Mouse (Mus musculus): Measurements from ENCODE around the gene Prkcg.
A peak's percentile ranks its signal among the peaks of the same experiment; 100 is the strongest.
"Not testable (repeated sequence)": the region's sequence is repeated elsewhere in the genome, so short reads cannot be mapped to it uniquely, and the experiment has no call there.

Gene Prkcg

DNA sequence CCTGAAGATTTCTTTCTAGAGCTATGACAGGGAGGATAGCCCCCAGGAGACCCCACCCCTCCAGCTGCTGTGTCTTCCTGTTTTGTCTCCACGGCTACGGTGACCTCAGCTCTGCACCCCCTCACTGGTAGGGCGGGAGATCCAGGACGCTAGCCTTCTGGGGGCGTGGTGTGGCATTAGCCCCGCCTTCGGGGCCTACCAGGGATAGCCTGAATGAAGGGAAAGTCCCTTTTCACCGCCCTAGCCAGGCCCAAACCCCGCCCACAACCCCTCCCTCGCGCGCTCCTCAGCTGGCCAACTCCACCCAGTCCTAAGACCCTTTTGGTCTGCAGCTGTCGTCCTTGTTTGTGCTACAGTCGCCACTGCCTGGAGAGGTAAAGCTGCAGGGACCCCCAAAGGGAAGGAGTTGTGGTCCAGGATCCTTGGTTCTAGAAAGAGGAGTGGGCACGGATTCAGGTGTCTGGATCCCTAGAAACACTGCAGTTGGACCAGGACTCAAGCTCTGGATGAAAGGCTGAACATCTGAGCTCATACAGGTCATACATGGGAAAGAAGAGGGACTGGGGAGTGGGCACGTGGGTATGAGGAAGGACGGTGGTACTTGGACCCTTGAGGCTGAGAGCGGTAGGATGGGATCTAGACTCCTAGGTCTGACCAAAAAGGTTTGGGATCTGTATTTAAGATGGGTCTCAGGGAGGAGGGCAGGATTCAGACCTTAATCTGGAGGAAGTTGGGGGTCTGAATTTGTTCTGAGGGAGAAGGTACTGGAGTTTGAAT lies 1.5 kb downstream of the Prkcg start:
- DNase-seq (ENCODE audit: low spot score) = peak; percentile 86

- no peak for DNase-seq (ENCODE audit: low spot score)
Observed at GRCm38 (mm10) chr7:3291197-3291596, 2.2 kb downstream of the Prkcg start.

GRCm38 (mm10) chr7:3291764-3292163 lies 2.8 kb downstream of the Prkcg start:
- DNase-seq (ENCODE audit: low spot score) = no peak

DNA sequence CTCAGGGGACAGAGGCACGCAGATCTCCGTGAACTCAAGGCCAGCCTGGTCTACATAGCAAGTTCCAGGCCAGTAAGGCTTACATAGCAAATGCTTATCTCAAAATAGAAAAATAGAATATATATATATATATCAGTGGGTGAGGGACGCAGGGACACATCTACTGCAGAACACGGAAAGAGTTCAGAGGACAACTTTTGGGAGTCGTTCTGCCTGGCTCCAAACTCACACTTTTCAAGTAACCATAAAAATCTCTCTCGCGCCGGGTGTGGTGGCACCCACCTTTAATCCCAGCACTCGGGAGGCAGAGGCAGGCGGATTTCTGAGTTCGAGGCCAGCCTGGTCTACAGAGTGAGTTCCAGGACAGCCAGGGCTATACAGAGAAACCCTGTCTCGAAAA lies 3.3 kb downstream of the Prkcg start:
- DNase-seq (ENCODE audit: low spot score) = not testable (repeated sequence)

- no peak for DNase-seq (ENCODE audit: low spot score)
Observed at GRCm38 (mm10) chr7:3292791-3293190, 3.8 kb downstream of the Prkcg start.

- no peak for DNase-seq (ENCODE audit: low spot score)
Observed at GRCm38 (mm10) chr7:3294794-3295193, 5.8 kb downstream of the Prkcg start.

DNA sequence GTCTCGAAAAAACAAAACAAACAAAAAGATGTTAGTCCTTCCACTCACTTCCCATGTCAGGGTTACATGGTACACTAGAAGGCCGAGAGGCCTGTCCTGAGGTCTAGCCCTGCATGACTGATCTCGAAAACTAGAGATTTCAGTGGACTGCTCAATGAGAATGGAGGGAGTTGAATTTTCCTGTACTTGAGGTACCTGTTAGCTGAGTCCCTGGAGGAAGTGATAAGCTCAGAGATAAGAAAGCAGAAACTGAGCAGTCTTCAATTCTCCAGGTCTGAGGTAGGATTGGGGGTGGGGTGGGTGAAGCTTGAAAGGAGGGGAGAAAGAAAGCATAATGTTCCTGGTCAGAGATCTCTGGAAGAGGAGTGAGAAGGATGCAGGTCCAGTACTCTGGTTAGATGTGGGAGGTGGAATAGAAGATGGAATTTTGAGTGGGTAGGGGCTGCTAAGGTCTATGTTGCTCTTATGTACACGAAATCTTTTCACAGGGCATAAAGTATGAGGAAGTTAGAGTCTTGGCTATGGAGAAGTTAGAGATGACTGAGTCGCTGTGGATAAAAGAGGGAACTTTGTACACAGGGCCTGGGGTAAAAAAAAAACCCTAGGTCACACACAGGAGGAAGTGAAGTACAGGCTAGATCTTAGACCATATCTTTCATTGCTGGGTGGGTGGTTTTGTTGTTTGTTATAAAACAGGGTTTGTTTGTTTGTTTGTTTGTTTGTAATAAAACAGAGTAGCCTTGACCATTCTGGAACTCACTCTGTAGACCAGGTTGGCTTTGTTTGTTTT lies 6.5 kb downstream of the Prkcg start:
- DNase-seq (ENCODE audit: low spot score) = no peak

DNA sequence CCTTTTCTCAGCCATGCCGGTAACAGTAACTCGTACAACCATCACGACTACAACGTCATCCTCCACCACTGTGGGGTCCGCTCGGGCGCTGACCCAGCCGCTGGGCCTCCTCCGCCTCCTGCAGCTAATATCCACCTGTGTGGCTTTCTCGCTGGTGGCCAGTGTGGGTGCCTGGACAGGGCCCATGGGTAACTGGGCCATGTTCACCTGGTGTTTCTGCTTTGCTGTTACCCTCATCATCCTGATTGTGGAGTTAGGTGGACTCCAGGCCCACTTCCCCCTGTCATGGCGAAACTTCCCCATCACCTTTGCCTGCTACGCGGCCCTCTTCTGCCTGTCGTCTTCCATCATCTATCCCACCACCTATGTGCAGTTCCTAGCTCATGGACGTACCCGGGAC lies 7.7 kb downstream of the Prkcg start:
- DNase-seq (ENCODE audit: low spot score) = no peak

GRCm38 (mm10) chr7:3299941-3300617 lies 11.1 kb downstream of the Prkcg start:
- no peak for DNase-seq (ENCODE audit: low spot score)

GRCm38 (mm10) chr7:3300891-3301627 lies 12.1 kb downstream of the Prkcg start:
- no peak for DNase-seq (ENCODE audit: low spot score)

DNA sequence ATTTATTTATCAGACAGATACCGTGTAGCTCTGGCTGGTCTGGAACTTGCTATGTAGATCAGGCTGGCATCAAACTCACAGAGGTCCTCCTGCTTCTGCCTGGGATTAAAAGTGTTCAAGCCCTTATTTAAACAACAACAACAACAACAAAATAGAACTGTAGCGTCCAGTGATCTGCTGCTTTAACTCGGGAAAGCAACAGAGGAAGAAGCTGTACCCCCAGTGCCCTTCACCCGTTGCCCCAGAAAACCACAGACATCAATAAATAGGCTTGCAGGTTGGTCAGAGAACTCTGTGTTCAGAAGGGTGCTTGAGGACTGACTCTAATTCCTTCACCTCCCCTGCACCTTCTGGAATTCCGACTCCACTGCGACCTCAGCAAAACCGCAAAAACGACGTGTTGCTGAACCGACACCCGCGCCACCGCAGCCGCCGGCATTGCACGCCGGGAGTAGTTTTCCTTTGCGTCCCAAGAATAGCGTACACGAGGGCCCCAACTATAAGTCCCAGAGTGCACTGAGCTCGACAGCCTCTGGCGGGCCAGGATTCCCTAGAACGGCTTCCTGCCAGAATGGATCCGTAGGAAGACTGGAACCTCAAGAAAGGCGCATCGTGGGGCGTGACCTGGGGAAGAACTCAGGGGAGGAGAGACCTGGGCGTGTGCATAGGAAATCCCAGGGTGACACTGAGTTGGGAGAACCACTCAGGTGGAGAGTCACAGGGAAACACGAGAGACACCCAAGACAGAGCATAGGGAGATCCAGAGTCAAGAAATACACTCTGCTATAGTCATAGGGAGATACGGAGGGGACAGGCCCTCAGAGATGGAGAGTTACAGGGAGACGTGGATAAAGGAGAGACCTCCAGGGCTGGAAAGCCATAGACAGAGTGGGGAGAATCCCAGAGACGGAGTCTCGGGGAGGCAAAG lies 12.9 kb downstream of the Prkcg start:
- no peak for DNase-seq (ENCODE audit: low spot score)

GRCm38 (mm10) chr7:3302556-3303275 lies 13.7 kb downstream of the Prkcg start:
- no peak for DNase-seq (ENCODE audit: low spot score)

- DNase-seq (ENCODE audit: low spot score) = peak; percentile 17
Observed at GRCm38 (mm10) chr7:3303276-3303781, 14.3 kb downstream of the Prkcg start.

DNA sequence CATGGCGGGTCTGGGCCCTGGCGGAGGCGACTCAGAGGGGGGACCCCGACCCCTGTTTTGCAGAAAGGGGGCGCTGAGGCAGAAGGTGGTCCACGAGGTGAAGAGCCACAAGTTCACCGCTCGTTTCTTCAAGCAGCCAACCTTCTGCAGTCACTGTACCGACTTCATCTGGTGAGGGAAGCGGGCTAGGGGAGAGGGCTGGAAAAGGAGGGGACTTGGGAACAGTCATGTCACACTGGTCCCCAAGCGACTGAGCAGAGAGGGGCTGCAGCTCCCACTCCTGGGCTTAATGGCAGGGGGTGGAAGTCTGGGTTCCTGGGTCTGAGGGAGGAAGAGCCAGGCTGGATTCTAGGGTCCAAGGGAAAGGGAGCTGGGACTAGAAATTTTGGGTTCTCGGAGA lies 14.8 kb downstream of the Prkcg start:
- DNase-seq (ENCODE audit: low spot score) = no peak

GRCm38 (mm10) chr7:3304298-3304697 lies 15.3 kb downstream of the Prkcg start:
- peak; percentile 13 for DNase-seq (ENCODE audit: low spot score)

- no peak for DNase-seq (ENCODE audit: low spot score)
Observed at GRCm38 (mm10) chr7:3306400-3306799, 17.4 kb downstream of the Prkcg start.

DNA sequence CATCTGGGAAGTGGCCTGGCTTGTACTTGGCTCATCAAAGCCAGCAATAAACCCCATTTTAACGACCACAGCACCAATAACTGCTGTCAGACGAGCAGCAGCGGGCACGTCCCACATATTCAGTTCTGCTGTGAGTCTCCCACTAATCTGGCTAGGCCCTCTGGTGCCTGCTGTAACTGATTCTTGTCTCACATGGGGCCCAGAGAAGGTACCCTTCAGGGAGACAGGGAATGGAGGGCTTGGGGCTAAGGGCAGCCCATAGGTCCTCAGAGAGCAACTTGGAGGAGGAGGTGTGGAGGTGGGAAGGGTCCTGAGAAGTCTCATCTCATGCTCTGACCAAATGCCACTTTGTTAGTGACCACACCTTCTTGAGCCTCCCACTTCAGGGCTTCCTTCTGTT lies 19.7 kb downstream of the Prkcg start:
- DNase-seq (ENCODE audit: low spot score) = no peak

DNA sequence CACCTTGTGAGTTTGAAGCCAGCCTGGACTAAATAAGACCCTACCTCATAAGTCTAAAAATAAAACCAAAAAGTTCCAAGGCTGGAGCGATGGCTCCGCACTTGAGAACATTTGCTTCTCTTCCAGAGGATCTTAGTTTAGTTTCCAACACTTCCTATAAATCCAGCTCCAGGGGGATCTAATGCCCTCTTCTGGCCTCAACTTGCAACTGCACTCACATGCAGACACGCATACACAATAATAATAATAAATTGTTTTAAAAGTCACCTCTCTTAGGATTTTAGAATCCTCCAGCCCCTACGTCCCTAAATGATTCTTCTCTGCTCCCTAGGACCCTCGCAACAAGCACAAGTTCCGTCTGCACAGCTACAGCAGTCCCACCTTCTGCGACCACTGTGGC lies 21.3 kb downstream of the Prkcg start:
- DNase-seq (ENCODE audit: low spot score) = no peak

DNA sequence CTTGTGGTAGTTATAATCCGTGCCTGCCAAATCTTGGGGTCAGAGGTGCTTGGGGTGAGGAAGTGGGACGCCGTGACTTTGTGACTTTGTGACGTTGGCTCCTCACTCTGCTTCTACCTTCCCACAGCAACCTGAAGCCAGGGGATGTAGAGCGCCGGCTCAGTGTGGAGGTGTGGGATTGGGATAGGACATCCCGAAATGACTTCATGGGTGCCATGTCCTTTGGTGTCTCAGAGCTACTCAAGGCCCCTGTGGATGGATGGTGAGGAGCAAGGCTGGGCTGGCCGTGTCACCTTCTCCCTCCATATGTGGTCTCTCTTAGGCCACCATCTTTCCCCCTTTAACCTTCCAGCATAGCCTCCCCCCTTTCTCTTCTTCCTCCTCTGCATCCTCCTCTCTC lies 24.6 kb downstream of the Prkcg start:
- DNase-seq (ENCODE audit: low spot score) = no peak

DNA sequence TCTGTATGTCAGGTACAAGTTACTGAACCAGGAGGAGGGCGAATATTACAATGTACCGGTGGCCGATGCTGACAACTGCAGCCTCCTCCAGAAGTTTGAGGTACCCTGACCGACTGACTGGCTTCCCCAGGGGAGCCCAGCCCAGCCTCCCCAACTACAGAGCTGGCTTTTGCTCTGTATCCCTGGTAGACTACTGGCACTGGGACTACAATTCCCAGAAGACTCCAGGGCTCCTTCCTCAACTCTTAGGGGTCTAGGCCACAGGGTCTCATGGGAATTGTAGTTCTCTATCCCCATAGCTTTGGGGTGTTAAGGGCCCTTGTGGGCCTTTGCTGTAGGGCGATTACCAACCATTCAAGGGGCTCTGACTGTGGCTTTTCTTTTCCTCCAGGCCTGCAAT lies 25.1 kb downstream of the Prkcg start:
- no peak for DNase-seq (ENCODE audit: low spot score)
